Mouse (Mus musculus): ENCODE data around the gene Frmd5. TPM values are rescaled to one million over a fixed set of nuclear protein-coding genes. Genes with fewer than 3 reads are reported as not detected.

Gene Frmd5
- polyA plus RNA-seq (2014; fragmentation: Illumina TruSeq; extraction: RNeasy Lipid Tissue Mini Kit (QIAGEN cat#74804); ENCODE audit: low read depth, low replicate concordance): 139 TPM

DNA sequence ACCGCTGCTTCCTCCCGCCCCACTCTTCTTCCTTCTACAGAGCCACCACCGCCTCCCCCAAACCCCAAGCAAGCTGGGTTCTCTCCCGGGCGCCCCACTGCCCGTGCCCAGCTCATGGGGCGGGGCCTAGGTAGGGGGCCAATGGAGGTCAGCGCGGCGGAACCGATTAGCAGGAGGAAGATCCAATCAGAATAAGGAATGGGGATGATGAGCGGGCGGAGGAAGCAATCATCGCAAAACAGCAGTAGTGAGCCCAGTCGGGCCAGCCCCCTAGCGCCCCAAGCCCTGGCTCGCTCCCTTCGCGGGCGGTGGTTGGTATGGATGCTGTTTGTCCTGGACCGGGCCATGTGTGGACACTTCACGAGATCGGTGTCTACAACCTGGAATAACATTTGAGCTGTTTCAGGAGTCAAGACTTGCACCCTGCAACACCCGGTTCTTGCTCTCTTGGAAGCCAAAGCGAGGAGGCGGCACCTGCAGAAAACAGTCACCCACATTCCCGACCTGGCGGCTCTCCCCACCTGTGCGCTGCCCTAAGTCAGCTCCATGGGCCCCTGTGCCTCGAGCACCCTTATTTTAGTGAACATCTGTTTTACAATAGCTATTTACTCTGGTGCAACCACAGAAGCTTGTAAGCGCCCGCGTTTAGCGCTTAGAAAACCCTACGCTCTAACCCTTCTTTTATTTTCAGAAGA, at the start of gene Frmd5:
Gene Frmd5 (minus strand): TSS at position 129 of the 695 bp plus-strand sequence.

DNA sequence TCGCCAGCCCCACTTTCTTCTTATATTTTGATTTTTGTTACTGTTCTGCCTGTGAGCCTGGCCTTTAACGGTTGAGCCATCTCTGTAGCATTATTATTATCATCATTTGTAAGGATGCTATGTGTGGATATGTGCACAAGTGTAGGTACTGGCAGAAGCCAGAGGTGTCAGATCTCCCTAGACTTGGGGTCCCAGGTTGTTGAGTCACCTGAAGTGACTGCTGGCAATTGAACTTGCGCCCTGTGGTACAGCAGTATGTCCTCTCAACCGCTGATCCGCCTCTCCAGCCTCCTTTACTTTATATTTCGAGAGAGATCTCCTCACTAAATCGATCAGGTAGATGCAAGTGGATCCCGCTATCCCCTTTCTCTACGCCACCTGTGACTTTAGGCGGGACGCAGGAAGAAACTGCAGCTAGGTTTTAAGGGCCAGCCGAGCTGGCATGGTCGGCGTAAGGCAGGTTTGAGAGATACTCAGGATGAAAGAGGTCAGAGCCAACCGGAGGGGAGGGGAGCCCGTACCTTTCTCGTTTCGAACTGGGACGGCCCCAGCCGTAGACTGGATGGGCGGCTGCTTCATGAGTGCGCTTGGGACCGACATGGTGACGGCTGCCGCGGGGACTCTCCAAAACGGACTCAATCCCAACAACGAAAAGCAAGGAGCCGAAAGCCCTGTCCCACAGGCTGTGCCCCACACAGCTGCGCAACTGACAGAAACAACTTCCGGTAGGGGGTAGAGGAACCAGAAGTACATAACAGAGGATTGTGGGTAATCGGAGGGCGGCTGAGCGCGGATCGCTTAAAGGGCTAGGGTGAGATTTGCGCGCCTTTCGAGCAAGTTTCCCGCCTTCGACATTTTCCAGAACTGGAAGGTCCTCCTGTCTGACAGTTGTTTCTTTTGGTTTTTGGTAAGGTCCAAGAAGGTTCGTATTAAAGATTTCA, 300.7 kb downstream of the Frmd5 start, which contains the start of the genes Mfap1a and Wdr76:
Gene Mfap1a (minus strand): TSS at position 724 of the 941 bp plus-strand sequence.
Gene Wdr76 (plus strand): TSS at position 782 of the 941 bp plus-strand sequence.

Other genes with a start within 250 kb of the Frmd5 start
- gene Casc4, start 59.9 kb upstream of the Frmd5 start, polyA plus RNA-seq (2014; fragmentation: Illumina TruSeq; extraction: RNeasy Lipid Tissue Mini Kit (QIAGEN cat#74804); ENCODE audit: low read depth, low replicate concordance): 282 TPM
- 68.0 TPM for gene Ctdspl2, start 148.9 kb upstream of the Frmd5 start, polyA plus RNA-seq (2014; fragmentation: Illumina TruSeq; extraction: RNeasy Lipid Tissue Mini Kit (QIAGEN cat#74804); ENCODE audit: low read depth, low replicate concordance)
- not detected for gene Mageb3, start 149.0 kb upstream of the Frmd5 start, polyA plus RNA-seq (2014; fragmentation: Illumina TruSeq; extraction: RNeasy Lipid Tissue Mini Kit (QIAGEN cat#74804); ENCODE audit: low read depth, low replicate concordance)
- 130 TPM for gene Eif3j1, start 221.5 kb upstream of the Frmd5 start, polyA plus RNA-seq (2014; fragmentation: Illumina TruSeq; extraction: RNeasy Lipid Tissue Mini Kit (QIAGEN cat#74804); ENCODE audit: low read depth, low replicate concordance)

All from adrenal gland, adult 10 weeks (tissue).